Mouse (Mus musculus) bone marrow, adult 2 months (tissue): ENCODE results near the gene Samd13.

Experiments used
- CTCF ChIP-seq: fragments of 200-500 bp; IDR thresholded peaks from 2 replicates; pipeline ENCODE4 v1.5.1; 2011; ENCODE audit warnings: low read length, control low read depth; ENCODE audit not compliant: control insufficient read depth, insufficient read depth
- POLR2A ChIP-seq: fragments of 200-500 bp; IDR thresholded peaks from 2 replicates; pipeline ENCODE4 v1.6.1; 2011; ENCODE audit warnings: low read depth, mild to moderate bottlenecking, control low read depth, low read length, borderline replicate concordance; ENCODE audit not compliant: control insufficient read depth

DNA sequence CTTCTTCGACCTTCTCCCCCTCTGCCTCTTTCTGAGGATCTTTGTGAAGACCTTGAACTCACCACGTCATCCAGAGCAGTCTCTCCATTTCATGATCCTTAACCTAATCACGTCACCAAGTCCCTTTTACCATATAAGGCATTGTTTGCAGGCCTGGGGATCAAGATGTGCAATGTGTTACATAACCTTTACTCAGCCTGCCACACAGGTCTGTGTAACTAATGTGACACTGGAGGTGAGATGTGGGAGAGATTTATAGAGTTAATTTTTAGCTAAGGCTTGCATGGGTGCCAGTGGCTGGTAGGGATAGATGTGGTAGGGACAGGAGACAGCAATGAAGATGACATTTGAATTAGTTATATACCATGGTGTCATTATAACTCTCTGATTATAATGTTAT, 23.0 kb upstream of the Samd13 start:
- no peak for TF ChIP-seq POLR2A
- no peak for TF ChIP-seq CTCF
